Mouse (Mus musculus): Measurements from ENCODE around the gene Gm28035.

DNA sequence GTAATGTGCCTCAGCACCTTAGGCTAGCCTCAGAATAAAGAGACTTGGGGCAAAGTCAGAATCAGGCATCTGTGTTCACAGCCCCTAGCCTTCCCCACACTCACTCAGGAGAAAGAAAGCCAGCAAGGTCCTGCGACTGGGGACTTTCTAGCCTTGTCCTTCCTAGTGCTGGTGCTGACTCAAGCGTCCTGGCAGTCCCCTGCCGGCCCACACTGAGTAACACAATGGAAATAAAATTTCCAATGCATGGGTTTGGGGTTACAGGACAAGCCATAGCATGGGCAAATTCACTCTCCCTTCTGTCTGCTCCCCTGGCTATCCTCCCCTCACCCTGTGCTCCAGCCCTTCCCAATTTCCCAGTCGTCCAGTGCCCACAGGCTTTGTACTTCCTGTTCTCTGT lies 28.0 kb downstream of the Gm28035 start:
- TF ChIP-seq GATA1 (IDR thresholded peaks at IDR 0.05; ENCODE audit: borderline replicate concordance, low read length) (no peak), FLI1 (IDR thresholded peaks at IDR 0.05; ENCODE audit: low read length) (no peak)
